8 mouse cellular contexts compared by ENCODE assay signal in the genomic region with DNA sequence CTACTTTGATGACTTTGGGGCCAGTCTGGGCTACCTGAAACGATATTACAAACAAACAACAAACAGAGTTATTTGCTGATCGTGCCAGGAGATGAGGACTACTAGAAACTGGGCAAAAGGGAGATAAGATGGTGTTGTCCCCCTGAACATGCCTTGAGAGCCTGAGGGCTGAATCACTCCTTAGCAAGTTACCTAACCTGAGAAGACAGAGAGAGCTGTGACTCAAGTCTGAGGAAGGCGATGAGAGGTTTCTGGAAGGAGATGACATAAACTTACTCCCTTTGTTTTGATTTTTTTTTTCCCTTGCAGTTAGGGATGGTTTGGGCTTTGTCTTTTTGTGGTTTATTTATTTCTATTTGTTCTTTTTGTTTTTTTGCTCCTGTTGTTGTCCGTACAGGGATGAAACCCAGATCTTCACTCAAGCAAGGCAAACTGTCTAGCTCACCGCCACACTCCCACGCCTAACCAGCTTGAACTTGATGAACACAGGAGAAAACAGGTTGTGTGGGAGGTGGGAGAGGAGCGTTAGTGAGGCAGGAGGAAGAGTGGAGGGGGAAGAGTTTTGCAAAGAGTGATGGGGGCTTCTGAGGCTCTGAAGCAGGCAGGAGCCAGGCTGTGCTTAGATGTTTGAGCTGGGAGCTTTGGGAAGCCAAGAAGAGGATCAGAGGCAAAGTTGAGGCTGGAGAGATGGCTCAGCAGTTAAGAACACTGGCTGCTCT. TPM values are rescaled to one million over a fixed set of nuclear protein-coding genes. Genes with fewer than 3 reads are reported as not detected.
A peak's percentile ranks its signal among the peaks of the same experiment; 100 is the strongest.
DNase-seq lines count a peak whose midpoint lies in the region; ATAC-seq and TF ChIP-seq lines count a peak whose summit lies in the region.
"Had no signal": no experiment of that assay in that cellular context is flagged by ENCODE, and none has a peak within 500 bp of the region (broad histone marks: within the 10 kb centered on the region; RNA-seq: fewer than 3 reads in every experiment).

No protein-coding gene starts in this region.

- no peak for DNase-seq in heart, adult 2 months
- no peak for DNase-seq in lung, embryonic 14.5 days
- no peak for DNase-seq in lung, adult 18-20 months
- DNase-seq in Patski (ENCODE audit: low read depth, low spot score): peak; percentile 28

- no peaks in the 10 kb centered on the region for H3K79me2 ChIP-seq in heart, adult 2 months (replicated peaks; ENCODE audit: control insufficient read depth, insufficient read depth, low read length)
- no peaks in the 10 kb centered on the region for H3K79me2 ChIP-seq in myocyte (ENCODE audit: control insufficient read depth, insufficient read depth)

- POLR2A ChIA-PET in Patski (lab: Charles Lee): no interaction called here

- no peaks in the 10 kb centered on the region for H3K36me3 ChIP-seq in heart, embryonic 16.5 days (ENCODE audit: control insufficient read depth, insufficient read depth)
- H3K36me3 ChIP-seq in heart, adult 2 months (ENCODE audit: control insufficient read depth, insufficient read depth, low read length): no peaks in the 10 kb centered on the region
- H3K36me3 ChIP-seq in lung, embryonic 14.5 days (ENCODE audit: insufficient read depth): no peaks in the 10 kb centered on the region
- no peaks in the 10 kb centered on the region for H3K36me3 ChIP-seq in myocyte (ENCODE audit: control insufficient read depth, insufficient read depth)
- H3K36me3 ChIP-seq: G1E had no signal

- no peak for ATAC-seq in heart, embryonic 16.5 days (replicated peaks; ENCODE audit: extremely low read depth, insufficient read depth, low FRiP score)
- ATAC-seq in lung, embryonic 14.5 days (ENCODE audit: insufficient read depth): no peak
- peak; percentile 69 for ATAC-seq in Patski
- no peak for ATAC-seq in monocyte, adult 5-6 weeks (replicated peaks; ENCODE audit: insufficient number of reproducible peaks, low FRiP score, low TSS enrichment, poor library complexity, severe bottlenecking)

- H3K4me1 ChIP-seq in heart, embryonic 16.5 days (ENCODE audit: control insufficient read depth, insufficient read depth, low read length): peaks cover 7% of the 10 kb centered on the region
- H3K4me1 ChIP-seq in heart, adult 2 months (ENCODE audit: control insufficient read depth, insufficient read depth, low read length): no peaks in the 10 kb centered on the region
- no peaks in the 10 kb centered on the region for H3K4me1 ChIP-seq in lung, embryonic 14.5 days (ENCODE audit: insufficient read depth)

- WGBS in heart, embryonic 16.5 days: 70% methylated on average over 7 of the region's 7 CpGs
- 74% methylated on average over 7 of the region's 7 CpGs for WGBS in heart, adult 2 months
- 75% methylated on average over 7 of the region's 7 CpGs for WGBS in lung, embryonic 14.5 days

- H3ac ChIP-seq in myocyte (ENCODE audit: control insufficient read depth, insufficient read length): no peak overlapping the region

- CTCF ChIA-PET in Patski (lab: Charles Lee): interaction anchor here (1.5 to 2.1 kb wide), 3 partner anchors 11 to 66 kb away, joined by 4 to 7 read pairs (median 5); a partner anchor contains a TSS

- H3K9me3 ChIP-seq in heart, embryonic 16.5 days (replicated peaks; ENCODE audit: control insufficient read depth, low read length): no peaks in the 10 kb centered on the region
- no peaks in the 10 kb centered on the region for H3K9me3 ChIP-seq in lung, embryonic 14.5 days (ENCODE audit: low read depth, low read length)
- H3K9me3 ChIP-seq: G1E had no signal

- H3K4me2 ChIP-seq in heart, embryonic 16.5 days (ENCODE audit: low read depth, low read length): peak overlapping the region; percentile 98; the same call in 1 of the 2 replicates
- peak overlapping the region; percentile 90; the same call in 1 of the 2 replicates for H3K4me2 ChIP-seq in lung, embryonic 14.5 days
- H3K4me2 ChIP-seq in myocyte (ENCODE audit: low read depth): peak overlapping the region; percentile 95

- intact Hi-C loops in heart, adult 2 months (cut with DNase I): loop anchor here (5.0 kb wide), 1 partner anchor 65 kb away; no protein-coding TSS in a partner anchor

- no peak overlapping the region for H3K9ac ChIP-seq in heart, embryonic 16.5 days (ENCODE audit: low read length)
- H3K9ac ChIP-seq in heart, adult 2 months (ENCODE audit: low read depth, low read length): no peak overlapping the region
- no peak overlapping the region for H3K9ac ChIP-seq in lung, embryonic 14.5 days

- H3K27me3 ChIP-seq in heart, embryonic 16.5 days (ENCODE audit: control insufficient read depth, insufficient read depth, low read length): no peaks in the 10 kb centered on the region; the same call in 1 of the 2 replicates
- H3K27me3 ChIP-seq in heart, adult 2 months (ENCODE audit: control insufficient read depth, insufficient read depth, low read length): no peaks in the 10 kb centered on the region
- H3K27me3 ChIP-seq in lung, embryonic 14.5 days (ENCODE audit: insufficient read depth, low read length): peaks cover 3% of the 10 kb centered on the region; the same call in 1 of the 2 replicates
- no peaks in the 10 kb centered on the region for H3K27me3 ChIP-seq in Patski
- no peaks in the 10 kb centered on the region for H3K27me3 ChIP-seq in myocyte (ENCODE audit: control insufficient read depth, insufficient read depth, insufficient read length)

- no peak for TF ChIP-seq EP300 in heart, adult 2 months (IDR thresholded peaks at IDR 0.05; ENCODE audit: insufficient read depth, low read depth, low read length)

- H3K4me3 ChIP-seq in heart, embryonic 16.5 days (ENCODE audit: low read length): no peak overlapping the region
- no peak overlapping the region for H3K4me3 ChIP-seq in heart, adult 2 months
- H3K4me3 ChIP-seq in lung, embryonic 14.5 days (ENCODE audit: low read depth, low read length): no peak overlapping the region
- H3K4me3 ChIP-seq in myocyte: peak overlapping the region; percentile 34

- TF ChIP-seq CTCF in heart, adult 2 months (IDR thresholded peaks at IDR 0.05): no peak
- no peak for TF ChIP-seq CTCF in lung, embryonic 14.5 days (IDR thresholded peaks at IDR 0.05; ENCODE audit: low read depth)
- TF ChIP-seq CTCF in Patski (IDR thresholded peaks at IDR 0.05): no peak

- in situ Hi-C loops in Patski (cut with MboI; ENCODE audit: low pct_unique_long_range_greater_than_20kb): no loop called here

- TF ChIP-seq POLR2A in heart, adult 2 months (IDR thresholded peaks at IDR 0.05; ENCODE audit: insufficient read depth, low read depth, low read length): no peak
- no peak for TF ChIP-seq POLR2A in myocyte (IDR thresholded peaks at IDR 0.05; ENCODE audit: insufficient read length, low read depth)

- no peak overlapping the region for H3K27ac ChIP-seq in heart, embryonic 16.5 days (ENCODE audit: low read length)
- H3K27ac ChIP-seq in heart, adult 2 months: no peak overlapping the region
- H3K27ac ChIP-seq in lung, embryonic 14.5 days (ENCODE audit: low read depth): no peak overlapping the region

TF ChIP-seq in myocyte, 11 proteins besides CTCF, POLR2A, EP300 and RAD21:
- TF ChIP-seq MYOG (IDR thresholded peaks at IDR 0.05; ENCODE audit: control insufficient read depth in 1 of 3, insufficient read depth in 1 of 3, insufficient read length in 2 of 3, low read depth in 2 of 3): no peak
- no peak for TF ChIP-seq TCF3 (IDR thresholded peaks at IDR 0.05; ENCODE audit: insufficient read length, low read depth)
- TF ChIP-seq MYOD1 (IDR thresholded peaks at IDR 0.05; ENCODE audit: control insufficient read depth in 1 of 3, insufficient read length in 2 of 3, low read depth in 2 of 3): no peak
- no peak for TF ChIP-seq REST (IDR thresholded peaks at IDR 0.05; ENCODE audit: insufficient read depth, insufficient read length)
- TF ChIP-seq E2F4 (IDR thresholded peaks at IDR 0.05; ENCODE audit: insufficient read depth): no peak
- no peak for TF ChIP-seq MAX (IDR thresholded peaks at IDR 0.05; ENCODE audit: low read depth)
- TF ChIP-seq USF1 (IDR thresholded peaks at IDR 0.05; ENCODE audit: low read depth): no peak
- no peak for TF ChIP-seq CEBPB (IDR thresholded peaks at IDR 0.05; ENCODE audit: insufficient read depth, poor library complexity, severe bottlenecking)
- TF ChIP-seq POLR2AphosphoS2 (IDR thresholded peaks at IDR 0.05; ENCODE audit: insufficient read length, low read depth): no peak
- no peak for TF ChIP-seq SRF (IDR thresholded peaks at IDR 0.05; ENCODE audit: control insufficient read depth, insufficient read length, low read depth)
- TF ChIP-seq TCF12 (IDR thresholded peaks at IDR 0.05; ENCODE audit: insufficient read depth, poor library complexity, severe bottlenecking): no peak

RNA-seq across cellular contexts. Expression of a gene that starts 0.7 kb away (rescaled TPM):
- 3.9 and 5.1 TPM in 2 replicates for polyA plus RNA-seq in heart, embryonic 16.5 days (2015; fragmentation: Nextera tagmentation; extraction: Ambion mirVana)
- total RNA-seq in heart, adult 2 months (2021): under 1 TPM; 0.82 to 0.86 TPM
- 1.3 TPM in 2 replicates for polyA plus RNA-seq in heart, adult 2 months (2012; rRNA removed)
- polyA plus RNA-seq in lung, embryonic 14.5 days (2014; fragmentation: Nextera tagmentation; extraction: Ambion mirVana): 7.8 and 8.4 TPM in 2 replicates
- polyA plus RNA-seq in Patski (2021): 14.1 TPM
- 18.0 TPM for polyA plus RNA-seq in myocyte (2012; fragmentation: generic; extraction: Trizol)
- 108 to 191 TPM (median 160 TPM) in 3 replicates for total RNA-seq in monocyte, adult 5-6 weeks (2017)

RNA-seq across cellular contexts. Expression of a gene that starts 10.3 kb away (rescaled TPM):
- polyA plus RNA-seq in heart, embryonic 16.5 days (2015; fragmentation: Nextera tagmentation; extraction: Ambion mirVana): 68.6 and 72.8 TPM in 2 replicates
- 10 to 100 TPM; 10.5 to 12.4 TPM for total RNA-seq in heart, adult 2 months (2021)
- 9.9 and 14.9 TPM in 2 replicates for polyA plus RNA-seq in heart, adult 2 months (2012; rRNA removed)
- polyA plus RNA-seq in lung, embryonic 14.5 days (2014; fragmentation: Nextera tagmentation; extraction: Ambion mirVana): 127 and 129 TPM in 2 replicates
- 15.5 TPM for polyA plus RNA-seq in Patski (2021)
- 13.9 TPM for polyA plus RNA-seq in myocyte (2012; fragmentation: generic; extraction: Trizol)
- total RNA-seq in monocyte, adult 5-6 weeks (2017): 39.3 to 41.2 TPM (median 40.2 TPM) in 3 replicates

RNA-seq across cellular contexts. Expression of a gene that starts 25.4 kb away (rescaled TPM):
- polyA plus RNA-seq in heart, embryonic 16.5 days (2015; fragmentation: Nextera tagmentation; extraction: Ambion mirVana): 2.8 and 2.9 TPM in 2 replicates
- total RNA-seq in heart, adult 2 months (2021): 1 to 10 TPM; 1.2 to 2.9 TPM
- 1.6 and 3.3 TPM in 2 replicates for polyA plus RNA-seq in heart, adult 2 months (2012; rRNA removed)
- polyA plus RNA-seq in lung, embryonic 14.5 days (2014; fragmentation: Nextera tagmentation; extraction: Ambion mirVana): 4.7 and 5.5 TPM in 2 replicates
- polyA plus RNA-seq in Patski (2021) (2.9 TPM), myocyte (2012; fragmentation: generic; extraction: Trizol) (4.7 TPM)
- total RNA-seq in monocyte, adult 5-6 weeks (2017): 3.8 to 7.9 TPM (median 4.4 TPM) in 3 replicates

RNA-seq across cellular contexts. Expression of a gene that starts 38.4 kb away (rescaled TPM):
- polyA plus RNA-seq in heart, embryonic 16.5 days (2015; fragmentation: Nextera tagmentation; extraction: Ambion mirVana): 1.2 and 1.9 TPM in 2 replicates
- 1 to 10 TPM; 1.7 to 2.1 TPM for total RNA-seq in heart, adult 2 months (2021)
- polyA plus RNA-seq in heart, adult 2 months (2012; rRNA removed): 2.4 and 4.5 TPM in 2 replicates
- polyA plus RNA-seq in lung, embryonic 14.5 days (2014; fragmentation: Nextera tagmentation; extraction: Ambion mirVana): 1.4 and 1.8 TPM in 2 replicates
- polyA plus RNA-seq in Patski (2021) (not detected), myocyte (2012; fragmentation: generic; extraction: Trizol) (not detected)
- 196 to 216 TPM (median 214 TPM) in 3 replicates for total RNA-seq in monocyte, adult 5-6 weeks (2017)
